Mouse (Mus musculus) brain, adult 2 months (tissue): ENCODE results near the gene Pga5.

Experiments used
- DNase-seq: peaks from one replicate; pipeline ENCODE4 v3.0.0; 2011; ENCODE audit warnings: low read depth, low spot score

Gene Pga5

GRCm38 (mm10) chr19:10665499-10665898 lies 12.4 kb downstream of the Pga5 start:
- DNase-seq, result peak; percentile 78

GRCm38 (mm10) chr19:10665093-10665492 lies 12.8 kb downstream of the Pga5 start:
- no peak for DNase-seq

- DNase-seq, result no peak
These were observed 15.2 kb downstream of the Pga5 start for GRCm38 (mm10) chr19:10662665-10663064.

GRCm38 (mm10) chr19:10661919-10662318 lies 16.0 kb downstream of the Pga5 start:
- DNase-seq, result no peak

GRCm38 (mm10) chr19:10661373-10661772 lies 16.5 kb downstream of the Pga5 start:
- no peak for DNase-seq

- DNase-seq, result no peak
These were observed 19.5 kb downstream of the Pga5 start for GRCm38 (mm10) chr19:10658406-10658805.

- no peak for DNase-seq
These were observed 20.1 kb downstream of the Pga5 start for GRCm38 (mm10) chr19:10657742-10658141.

- no peak for DNase-seq
These were observed 21.8 kb downstream of the Pga5 start for GRCm38 (mm10) chr19:10656058-10656457.

GRCm38 (mm10) chr19:10648156-10648555 lies 29.7 kb downstream of the Pga5 start:
- DNase-seq, result no peak

GRCm38 (mm10) chr19:10645616-10646015 lies 32.3 kb downstream of the Pga5 start:
- no peak for DNase-seq

- DNase-seq, result no peak
These were observed 37.1 kb downstream of the Pga5 start for GRCm38 (mm10) chr19:10640589-10641378.

GRCm38 (mm10) chr19:10640080-10640479 lies 37.8 kb downstream of the Pga5 start:
- peak; percentile 21 for DNase-seq

GRCm38 (mm10) chr19:10637840-10638239 lies 40.0 kb downstream of the Pga5 start:
- no peak for DNase-seq

- peak; percentile 82 for DNase-seq
These were observed 43.0 kb downstream of the Pga5 start for GRCm38 (mm10) chr19:10634872-10635318.

GRCm38 (mm10) chr19:10634106-10634871 lies 43.6 kb downstream of the Pga5 start, which contains the start of gene Vwce:
Vwce (plus strand) TSS chr19:10634213.
- peak; percentile 62 for DNase-seq
